In genomic region chr9:71018206-71018605, GRCm38 (mm10) we compare ENCODE assay signal across 16 mouse cellular contexts.
"Had no signal": no experiment of that assay in that cellular context is flagged by ENCODE, and none has a peak within 500 bp of the region (broad histone marks: within the 10 kb centered on the region; RNA-seq: fewer than 3 reads in every experiment).

No protein-coding gene starts in this region.

- H3K27ac ChIP-seq: layer of hippocampus, adult 2 months; limb, embryonic 12.5 days; liver, embryonic 14.5 days; midbrain, embryonic 13.5 days; neural tube, embryonic 15.5 days; stomach, postnatal 0 days had no signal

- H3K4me1 ChIP-seq: limb, embryonic 12.5 days; midbrain, embryonic 13.5 days had no signal

- H3K36me3 ChIP-seq: limb, embryonic 12.5 days; midbrain, embryonic 13.5 days; neural tube, embryonic 15.5 days had no signal

- ATAC-seq: lung, postnatal 0 days; midbrain, embryonic 13.5 days had no signal

- H3K4me3 ChIP-seq: layer of hippocampus, adult 2 months; limb, embryonic 12.5 days; midbrain, embryonic 13.5 days; neural tube, embryonic 15.5 days had no signal

- H3K27me3 ChIP-seq: limb, embryonic 12.5 days; midbrain, embryonic 13.5 days; neural tube, embryonic 15.5 days had no signal

- DNase-seq: kidney, postnatal 10 days; kidney, postnatal 4 days; liver; lung, adult 2 months; lung, postnatal 36 days; right cerebral cortex, adult 18-20 months; right cerebral cortex, postnatal 25 days; thymus, adult 18-20 months; thymus, postnatal 14 days had no signal
